ENCODE assay signal across 42 mouse cellular contexts in genomic region chr15:89264485-89264884, GRCm38 (mm10). TPM values are rescaled to one million over a fixed set of nuclear protein-coding genes. Genes with fewer than 3 reads are reported as not detected.
"Had no signal": no experiment of that assay in that cellular context is flagged by ENCODE, and none has a peak within 500 bp of the region (broad histone marks: within the 10 kb centered on the region; RNA-seq: fewer than 3 reads in every experiment).

No protein-coding gene starts in this region.

- DNase-seq: heart, postnatal 10 days; heart, postnatal 14 days; heart, postnatal 36 days; heart, postnatal 4 days; kidney, adult 11 months; kidney, adult 18-20 months; kidney, adult 2 months; kidney, adult 8-10 months; kidney, adult 9 months; kidney, postnatal 10 days; kidney, postnatal 14 days; kidney, postnatal 36 days; kidney, postnatal 4 days; layer of hippocampus, adult 9-11 months; layer of hippocampus, postnatal 36 days had no signal

- H3K27me3 ChIP-seq: heart, embryonic 12.5 days; heart, embryonic 13.5 days; heart, embryonic 15.5 days; hindbrain, embryonic 12.5 days; hindbrain, embryonic 13.5 days; hindbrain, embryonic 15.5 days; intestine, embryonic 15.5 days; kidney, embryonic 15.5 days had no signal

- H3K27ac ChIP-seq: heart, embryonic 10.5 days; heart, embryonic 13.5 days; heart, embryonic 15.5 days; hindbrain, embryonic 10.5 days; hindbrain, embryonic 12.5 days; hindbrain, embryonic 13.5 days; hindbrain, embryonic 14.5 days; hindbrain, embryonic 15.5 days; hindbrain, postnatal 0 days; intestine, embryonic 15.5 days; kidney, embryonic 15.5 days; kidney, postnatal 0 days; left cerebral cortex, adult 2 months had no signal

- H3K4me3 ChIP-seq: heart, embryonic 10.5 days; heart, embryonic 12.5 days; heart, embryonic 13.5 days; heart, embryonic 15.5 days; hindbrain, embryonic 10.5 days; hindbrain, embryonic 12.5 days; hindbrain, embryonic 13.5 days; hindbrain, embryonic 15.5 days; intestine, embryonic 15.5 days; kidney, embryonic 15.5 days; left cerebral cortex, adult 2 months had no signal

- H3K9me3 ChIP-seq: heart, embryonic 10.5 days; heart, embryonic 12.5 days; heart, embryonic 13.5 days; heart, embryonic 15.5 days; hindbrain, embryonic 10.5 days; hindbrain, embryonic 12.5 days; hindbrain, embryonic 13.5 days; hindbrain, embryonic 15.5 days; intestine, embryonic 15.5 days; kidney, embryonic 15.5 days had no signal

- H3K9ac ChIP-seq: heart, embryonic 12.5 days; heart, embryonic 13.5 days; heart, embryonic 15.5 days; hindbrain, embryonic 12.5 days; hindbrain, embryonic 13.5 days; hindbrain, embryonic 14.5 days; hindbrain, embryonic 15.5 days; intestine, embryonic 15.5 days; kidney, embryonic 15.5 days had no signal

- H3K4me2 ChIP-seq: heart, embryonic 11.5 days; heart, embryonic 12.5 days; heart, embryonic 13.5 days; heart, embryonic 15.5 days; hindbrain, embryonic 12.5 days; hindbrain, embryonic 13.5 days; hindbrain, embryonic 14.5 days; hindbrain, embryonic 15.5 days; intestine, embryonic 15.5 days; kidney, embryonic 15.5 days had no signal

- H3K4me1 ChIP-seq: heart, embryonic 10.5 days; heart, embryonic 12.5 days; heart, embryonic 13.5 days; heart, embryonic 15.5 days; hindbrain, embryonic 10.5 days; hindbrain, embryonic 12.5 days; hindbrain, embryonic 13.5 days; hindbrain, embryonic 15.5 days; intestine, embryonic 15.5 days; kidney, embryonic 15.5 days had no signal

- ATAC-seq: hindbrain, embryonic 16.5 days; hindbrain, postnatal 0 days; inflammation-experienced regulatory T-cells, adult 6 months; intestine, embryonic 15.5 days; intestine, embryonic 16.5 days had no signal

RNA-seq across cellular contexts. Expression of gene Adm2, which starts 58.0 kb away (rescaled TPM):
- total RNA-seq: heart, postnatal 10 days; heart, postnatal 14 days; heart, postnatal 25 days; heart, postnatal 36 days; heart, postnatal 4 days; hematopoietic stem cell, adult 5-6 weeks; hindbrain, postnatal 0 days; layer of hippocampus, adult 18-20 months; layer of hippocampus, adult 8-10 months; layer of hippocampus, postnatal 10 days; layer of hippocampus, postnatal 25 days; layer of hippocampus, postnatal 36 days; left cerebral cortex, adult 18-20 months; left cerebral cortex, adult 2 months; left cerebral cortex, adult 8-10 months had no signal
- polyA plus RNA-seq: heart, postnatal 0 days; hindbrain, embryonic 12.5 days; hindbrain, embryonic 13.5 days; hindbrain, embryonic 14.5 days; hindbrain, embryonic 15.5 days; hindbrain, embryonic 16.5 days; hindbrain, postnatal 0 days; inflammation-experienced regulatory T-cells, adult 6 months had no signal
